Mouse (Mus musculus) left cerebral cortex, adult 8-10 months (tissue): ENCODE measurements around the gene Nr1d1. TPM values are rescaled to one million over a fixed set of nuclear protein-coding genes. Genes with fewer than 3 reads are reported as not detected.

Experiments
- DNase-seq, 2 experiments: peaks; one replicate each; pipeline ENCODE4 v3.0.0; 2022; ENCODE audit warnings: low spot score in 2 of 2
- total RNA-seq, 4 experiments: library from RNA; stranded (reverse); gene quantifications; 2 replicates each; pipeline ENCODE4 v1.2.4; 2022

Nr1d1 gene
- total RNA-seq = 100 to 1,000 TPM; 137 to 177 (median 145) TPM

DNA sequence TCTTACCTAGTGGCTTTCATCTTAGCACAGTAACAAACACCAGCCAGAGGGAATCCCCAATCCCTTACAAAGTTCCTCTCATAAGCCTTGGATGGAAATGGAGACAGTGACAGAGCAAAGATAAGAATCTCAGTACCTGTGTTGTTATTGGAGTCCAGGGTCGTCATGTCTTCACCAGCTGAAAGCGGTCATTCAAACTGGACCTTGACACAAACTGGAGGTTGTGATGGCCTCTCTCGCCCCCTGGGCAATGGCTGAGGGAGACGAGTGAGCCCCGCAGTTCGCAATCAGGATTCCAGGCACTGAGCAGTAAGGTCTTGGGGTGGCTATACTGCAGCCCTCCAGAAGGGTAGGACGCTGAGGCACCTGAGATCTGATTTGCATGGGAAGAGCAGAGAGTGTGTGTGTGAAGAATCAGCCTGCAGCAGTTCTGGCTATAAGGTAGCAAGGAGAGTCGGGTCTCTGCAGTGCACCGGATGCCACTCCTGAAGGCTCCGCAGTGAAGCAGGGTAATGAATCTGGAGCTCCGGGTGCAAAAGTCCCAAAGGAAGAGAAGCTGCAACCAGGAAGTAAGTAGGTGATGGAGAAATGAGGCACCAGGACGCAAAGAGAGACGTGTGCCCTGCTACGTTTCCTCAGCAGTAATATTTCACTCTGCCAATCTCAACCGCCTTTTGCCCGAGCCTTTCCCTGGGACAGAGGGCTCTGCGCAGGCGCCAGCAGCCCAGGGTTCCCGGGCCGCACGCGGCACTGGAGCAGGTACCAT is at the start of gene Nr1d1:
TSS of gene Nr1d1 (minus strand) at position 752 of the 766 bp plus-strand sequence.
- DNase-seq = peak in 1 of 2 experiments; percentile 99

GRCm38 (mm10) chr11:98820968-98821367 is 45.8 kb upstream of the Nr1d1 start:
- DNase-seq = no peak

DNA sequence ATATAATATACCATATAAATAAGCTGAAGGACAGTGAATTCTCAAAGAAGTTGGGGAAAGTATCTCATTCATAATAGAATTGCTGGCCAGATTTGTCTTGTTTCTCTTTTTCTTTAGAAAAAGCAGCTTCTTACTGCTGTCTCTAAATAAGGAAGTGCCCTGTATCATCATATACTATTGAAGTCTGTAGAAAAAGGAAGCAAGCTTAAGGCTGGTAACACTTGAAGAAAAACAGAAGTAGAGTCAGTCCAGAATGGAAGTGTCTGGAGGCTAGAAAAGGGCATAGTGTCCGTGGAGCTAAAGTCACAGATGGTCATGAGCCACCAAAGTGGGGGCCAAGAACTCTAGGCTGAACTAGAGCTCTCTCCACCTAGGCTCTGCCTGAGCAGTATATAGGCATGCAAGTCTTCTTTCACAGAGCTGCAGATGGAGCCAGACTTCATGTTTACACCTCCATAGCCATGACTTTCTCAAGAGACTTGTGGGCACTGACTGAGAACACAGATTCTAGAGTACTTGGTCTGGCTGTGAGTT is 41.6 kb upstream of the Nr1d1 start:
- DNase-seq = no peak

DNA sequence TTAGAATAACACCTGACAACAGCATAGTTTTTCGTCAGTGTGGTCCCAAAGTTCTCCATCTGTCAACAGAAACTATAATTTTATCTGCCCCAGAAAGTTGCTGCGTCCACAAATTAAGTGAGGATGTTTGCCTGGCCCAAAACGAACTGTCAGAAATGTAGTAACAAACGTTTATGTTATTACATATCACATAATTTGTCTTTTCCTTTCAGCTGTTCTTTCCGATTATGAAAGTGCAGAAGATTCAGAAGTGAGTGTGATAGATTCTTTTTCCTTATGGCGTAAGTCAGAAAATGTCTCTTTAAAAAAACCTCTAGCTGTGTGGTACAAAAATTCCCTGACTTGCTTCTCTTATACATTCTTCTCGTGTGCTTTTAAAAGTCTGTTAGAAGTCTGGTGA is 35.6 kb upstream of the Nr1d1 start:
- DNase-seq = no peak

- DNase-seq = peak; percentile 98 to 99
Measured at GRCm38 (mm10) chr11:98809457-98810290, 34.5 kb upstream of the Nr1d1 start.

- DNase-seq = no peak
Measured at GRCm38 (mm10) chr11:98808417-98808816, 33.3 kb upstream of the Nr1d1 start.

DNA sequence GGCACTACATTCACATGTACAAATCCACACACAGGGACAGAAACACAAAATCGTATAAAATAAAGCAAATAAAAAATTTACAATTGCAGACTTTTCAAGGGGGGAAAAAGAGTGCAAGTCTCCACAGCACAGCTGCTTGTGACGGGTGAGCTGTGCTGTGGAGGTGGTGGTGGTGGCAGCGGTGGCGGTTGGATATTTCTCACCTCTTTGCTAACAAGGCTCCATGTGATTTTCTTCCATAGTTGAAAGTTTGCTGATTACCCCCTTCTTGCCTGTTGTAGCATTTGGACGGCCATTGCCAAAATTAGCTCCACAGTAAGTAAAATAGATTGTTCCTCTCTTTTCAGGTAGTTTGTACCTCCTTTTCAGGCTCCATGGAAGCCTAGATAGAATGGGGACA is 29.5 kb upstream of the Nr1d1 start, which contains the start of gene Casc3:
TSS of gene Casc3 (plus strand) at position 301 of the 400 bp plus-strand sequence.
- DNase-seq = no peak

- no peak for DNase-seq
Measured at GRCm38 (mm10) chr11:98797909-98798308, 22.8 kb upstream of the Nr1d1 start.

DNA sequence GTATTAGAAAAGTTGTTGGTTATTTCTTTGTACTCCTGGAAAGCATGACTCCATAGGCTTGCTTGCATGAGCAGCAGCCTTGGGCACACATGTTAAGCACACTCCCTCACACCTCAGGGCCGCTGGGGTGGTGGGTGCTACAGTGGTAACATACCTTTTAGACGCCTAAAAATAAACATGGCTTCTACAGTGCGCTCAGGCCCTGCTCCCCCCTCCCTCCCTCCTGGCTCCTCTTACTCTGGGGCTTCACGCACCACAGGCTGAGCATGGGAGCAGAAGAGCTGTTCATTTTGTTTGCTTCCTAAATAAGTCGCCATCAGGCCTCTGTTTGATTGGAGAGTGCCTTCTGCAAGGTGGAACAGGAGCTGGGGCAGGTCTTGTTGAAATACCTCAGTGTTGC is 22.2 kb upstream of the Nr1d1 start:
- DNase-seq = no peak

DNA sequence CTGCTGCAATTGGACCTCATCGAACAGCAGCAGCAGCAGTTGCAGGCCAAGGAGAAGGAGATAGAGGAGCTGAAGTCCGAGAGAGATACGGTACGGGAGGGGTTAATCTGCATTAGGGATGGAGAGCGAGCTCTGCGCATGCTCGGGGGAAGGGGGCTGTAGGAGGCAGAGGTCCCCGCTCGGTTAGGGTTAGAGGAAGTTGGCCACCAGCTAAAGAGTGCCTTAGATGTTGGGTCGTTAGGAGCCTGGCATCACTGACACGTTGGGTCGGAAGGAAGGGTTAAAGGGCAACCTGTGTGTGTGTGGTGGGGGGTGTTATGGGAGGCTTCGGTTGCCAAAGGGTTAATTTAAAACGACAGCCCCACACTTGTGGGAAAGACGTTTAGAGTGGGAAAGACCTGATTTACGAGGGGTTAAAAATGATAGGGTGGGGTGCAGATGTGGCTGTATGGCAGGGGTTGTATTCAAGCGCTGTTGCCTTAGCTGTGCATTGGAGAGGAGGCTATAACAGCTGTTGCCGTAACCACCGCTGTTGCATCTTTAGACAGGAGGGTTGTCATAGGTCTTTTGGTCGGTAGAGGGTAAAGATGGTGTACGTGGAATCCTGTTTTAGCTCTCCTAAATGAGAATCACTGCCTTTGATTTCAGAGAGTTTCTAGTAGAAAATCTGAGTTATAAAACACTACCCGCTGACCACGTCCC is 21.5 kb upstream of the Nr1d1 start:
- peak; percentile 59 to 62 for DNase-seq

- DNase-seq = peak in 1 of 2 experiments; percentile 37
Measured at GRCm38 (mm10) chr11:98795714-98796514, 20.8 kb upstream of the Nr1d1 start.

GRCm38 (mm10) chr11:98795015-98795713 is 20.0 kb upstream of the Nr1d1 start, which contains the start of gene Msl1:
Gene Msl1 (plus strand): TSS chr11:98795516.
- peak in 1 of 2 experiments; percentile 83 for DNase-seq

DNA sequence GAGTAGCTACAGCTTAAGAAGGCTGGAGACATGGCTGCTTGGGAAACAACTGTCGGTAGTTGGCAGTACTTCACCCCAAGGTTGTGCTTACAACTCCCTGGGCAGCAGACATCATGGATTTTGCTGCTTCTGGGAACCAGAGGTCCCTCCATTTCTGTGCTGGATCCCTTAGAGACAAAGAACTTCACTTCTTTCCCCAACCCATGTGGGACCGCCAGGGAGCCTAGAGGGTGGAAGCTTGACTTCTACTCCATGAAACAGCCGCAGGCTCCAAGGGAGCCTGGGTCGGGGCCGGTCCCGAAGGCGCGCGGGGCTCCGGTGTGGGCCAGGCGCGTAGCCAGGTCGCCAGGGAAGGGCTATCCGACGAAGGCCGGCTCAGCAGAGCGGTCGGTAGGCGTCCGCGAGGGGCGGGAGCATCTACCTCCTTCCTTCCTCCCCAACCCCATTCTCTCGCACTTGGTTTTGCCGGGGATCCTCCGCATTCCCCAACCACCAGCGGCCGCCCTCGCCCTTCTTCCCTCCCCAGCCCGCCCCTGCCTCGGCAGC is 19.4 kb upstream of the Nr1d1 start:
- DNase-seq = peak; percentile 27 to 69

DNA sequence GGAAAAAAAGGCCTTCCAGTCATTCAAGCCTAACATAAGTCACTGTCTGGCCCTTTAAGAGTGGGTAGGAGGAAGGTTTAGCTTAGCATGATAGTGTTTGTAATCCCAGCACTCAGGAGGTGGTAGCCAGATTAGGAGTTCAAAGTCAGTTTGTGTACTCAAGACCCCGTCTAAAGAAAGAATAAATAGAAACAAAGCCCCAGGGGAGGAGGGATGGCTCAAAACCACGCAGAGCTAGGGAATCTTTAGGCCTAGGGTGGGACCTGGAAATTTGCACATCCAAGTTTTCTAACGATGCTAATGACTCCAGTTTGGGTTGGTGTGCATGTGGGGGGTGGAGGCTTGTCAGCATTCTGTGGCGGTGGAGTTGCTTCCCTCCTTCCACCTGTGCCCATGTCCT is 16.9 kb upstream of the Nr1d1 start:
- DNase-seq = no peak

DNA sequence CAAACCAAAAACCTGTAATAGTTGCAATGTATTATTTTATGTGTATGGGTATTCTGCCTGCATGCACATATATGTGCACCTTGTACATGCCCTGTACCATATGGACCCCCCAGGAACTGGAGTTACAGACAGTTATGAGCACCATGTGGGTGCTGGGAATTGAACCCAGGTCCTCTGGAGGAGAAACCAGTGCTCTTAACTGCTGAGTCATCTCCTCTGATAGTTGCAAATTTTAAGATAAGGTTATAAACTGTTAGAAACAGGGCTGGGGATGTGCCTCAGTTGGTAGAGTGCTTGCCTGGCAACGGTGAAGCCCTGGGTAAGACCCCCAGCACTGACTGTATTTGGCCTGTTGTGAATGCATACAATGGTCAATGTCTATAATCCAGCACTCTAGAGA is 16.3 kb upstream of the Nr1d1 start:
- no peak for DNase-seq

DNA sequence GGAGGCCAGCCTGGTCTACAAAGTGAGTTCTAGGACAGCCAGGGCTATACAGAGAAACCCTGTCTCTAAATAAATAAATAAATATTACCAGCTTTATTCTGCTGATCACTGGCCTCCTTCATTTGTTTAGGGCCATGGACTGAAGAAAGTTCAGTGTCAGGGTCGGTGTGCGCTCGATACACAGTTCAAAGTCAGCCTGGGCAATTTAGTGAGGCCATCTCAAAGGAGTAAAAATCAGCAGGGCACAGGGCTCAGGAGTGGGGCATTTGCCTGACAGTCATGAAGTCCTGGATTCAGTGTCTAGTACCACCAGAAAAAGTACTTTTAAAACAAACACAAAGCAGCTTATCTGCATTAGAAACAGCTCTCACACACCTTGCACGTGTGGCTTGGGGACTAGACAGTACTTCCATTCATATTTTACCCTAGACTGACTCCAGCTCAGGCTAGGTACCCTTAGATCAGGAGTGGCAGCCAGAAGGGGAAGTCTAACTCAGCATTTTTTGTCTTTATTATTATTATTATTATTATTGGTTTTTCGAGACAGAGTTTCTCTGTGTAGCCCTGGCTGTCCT is 15.6 kb upstream of the Nr1d1 start:
- DNase-seq = no peak

GRCm38 (mm10) chr11:98789824-98790223 is 14.7 kb upstream of the Nr1d1 start:
- no peak for DNase-seq

DNA sequence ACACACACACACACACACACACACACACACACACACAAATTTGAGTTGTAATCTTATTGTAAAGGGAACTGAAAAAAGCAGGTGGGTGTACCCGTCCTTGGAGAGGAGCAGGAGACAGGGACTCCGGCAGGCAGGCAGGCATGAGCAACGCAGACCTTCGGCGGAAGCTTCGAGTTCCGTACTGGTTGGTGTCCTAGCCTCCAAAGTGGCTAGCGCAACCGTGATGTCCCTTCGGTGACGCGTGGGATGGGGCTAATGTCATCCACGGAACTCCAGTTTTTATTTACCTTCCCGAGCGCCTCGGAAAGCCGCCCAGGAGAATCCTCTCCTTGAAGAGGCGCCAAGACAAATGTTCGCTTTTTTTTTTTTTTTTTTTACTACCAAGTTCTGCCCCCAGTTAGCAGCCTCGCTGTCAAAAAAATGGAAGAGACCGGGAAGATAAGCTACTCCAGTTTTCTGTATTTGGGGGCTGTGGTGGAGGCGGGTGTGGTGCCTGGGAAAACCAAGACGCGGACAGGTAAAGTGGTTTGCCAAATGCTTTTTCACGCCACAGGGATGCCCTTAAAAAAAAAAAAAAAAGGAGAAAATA is 14.2 kb upstream of the Nr1d1 start:
- DNase-seq = no peak
